Mouse (Mus musculus) brain, embryonic 14.5 days (tissue): ENCODE measurements around the gene Prkca.

Source experiments
- CTCF ChIP-seq: fragments of 200-500 bp; IDR thresholded peaks from 2 replicates; pipeline ENCODE4 v1.5.1; 2012; ENCODE audit warnings: inconsistent platforms, mild to moderate bottlenecking, moderate library complexity, borderline replicate concordance; ENCODE audit not compliant: insufficient read depth, insufficient read length; ENCODE audit errors: extremely low read depth
- POLR2A ChIP-seq: fragments of 200-500 bp; IDR thresholded peaks from 2 replicates; pipeline ENCODE4 v1.6.1; 2012; ENCODE audit warnings: mild to moderate bottlenecking, inconsistent platforms, borderline replicate concordance; ENCODE audit not compliant: poor library complexity, insufficient read depth, insufficient read length, severe bottlenecking; ENCODE audit errors: extremely low read depth

DNA sequence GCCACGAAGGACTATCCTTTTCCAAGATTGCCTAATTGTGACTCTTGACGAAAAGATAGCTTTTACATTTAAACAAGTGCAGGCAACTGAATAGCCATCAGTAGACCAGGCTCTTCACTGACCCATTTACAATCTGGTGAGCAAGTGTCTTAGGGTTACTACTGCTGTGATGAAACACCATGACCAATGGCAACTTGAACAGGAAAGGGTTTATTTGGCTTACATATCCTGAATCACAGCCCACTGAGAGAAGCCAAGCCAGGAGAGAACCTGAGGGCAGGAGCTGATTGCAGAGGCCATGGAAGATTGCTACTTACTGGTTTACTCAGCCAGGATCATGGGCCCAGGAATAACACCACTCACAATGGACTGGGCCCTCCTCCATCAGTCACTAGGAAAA, 1.6 kb upstream of the Prkca start:
- TF ChIP-seq CTCF (no peak), POLR2A (no peak)
